Mouse (Mus musculus): ENCODE data around the gene Tle3.

The Tle3 gene

GRCm38 (mm10) chr9:61397130-61397529 is 25.0 kb downstream of the Tle3 start:
- no peak for DNase-seq

DNA sequence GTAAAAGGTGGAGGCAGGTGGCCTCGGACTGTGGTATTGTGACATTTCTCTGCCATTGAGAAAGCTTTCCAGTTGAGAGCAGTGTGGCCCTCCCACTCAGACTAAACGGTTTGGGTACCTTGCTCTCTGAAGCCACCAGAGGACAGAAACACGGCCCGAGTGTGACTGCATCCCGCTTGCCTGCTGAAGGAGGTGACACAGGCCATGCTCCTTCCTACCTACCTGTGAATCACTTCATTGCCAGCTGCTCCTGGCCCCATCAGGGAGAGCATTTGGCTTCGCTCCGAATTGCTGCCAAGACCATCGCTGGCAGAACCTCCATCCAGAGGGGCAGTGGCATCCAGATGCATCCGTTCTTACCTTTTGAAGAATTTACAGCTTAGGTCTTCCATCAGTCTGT is 26.0 kb downstream of the Tle3 start:
- DNase-seq = no peak

GRCm38 (mm10) chr9:61400132-61400531 is 28.0 kb downstream of the Tle3 start:
- DNase-seq = no peak

DNA sequence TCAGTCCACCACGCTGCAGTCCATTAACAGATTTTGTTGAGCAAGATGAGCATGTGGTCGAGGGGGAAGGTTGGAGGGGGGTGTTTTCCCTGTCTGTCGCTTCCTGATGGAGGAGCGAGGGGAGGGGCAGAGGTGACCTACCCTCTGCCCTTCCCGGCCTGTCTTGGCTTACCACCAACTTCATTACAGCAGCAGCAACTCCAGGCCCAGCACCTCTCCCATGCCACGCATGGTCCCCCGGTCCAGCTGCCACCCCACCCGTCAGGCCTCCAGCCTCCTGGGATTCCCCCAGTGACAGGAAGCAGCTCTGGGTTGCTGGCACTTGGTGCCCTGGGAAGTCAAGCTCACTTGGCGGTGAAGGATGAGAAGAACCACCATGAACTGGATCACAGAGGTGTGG is 29.5 kb downstream of the Tle3 start:
- DNase-seq = no peak

- no peak for DNase-seq
These were observed 30.1 kb downstream of the Tle3 start for GRCm38 (mm10) chr9:61402268-61402667.

DNA sequence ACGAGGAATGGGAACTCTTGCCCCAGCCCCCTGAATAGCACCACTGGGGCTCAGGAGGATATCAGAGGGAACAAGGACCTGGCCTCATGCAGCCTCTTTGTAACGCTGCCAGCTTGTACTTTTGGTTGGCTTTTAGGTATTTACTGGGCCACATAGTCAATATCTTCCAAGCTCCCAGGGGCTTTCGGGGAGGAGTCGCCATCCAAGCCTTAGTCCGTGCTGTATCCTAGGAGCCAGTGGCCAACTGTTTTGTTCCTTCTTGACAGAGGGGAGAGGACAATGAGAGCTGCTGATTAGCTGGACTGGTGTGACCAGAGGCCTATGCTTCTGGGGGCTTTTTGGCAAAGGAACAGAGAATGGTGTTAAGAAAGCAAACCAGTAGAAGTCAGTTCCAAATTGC is 30.6 kb downstream of the Tle3 start:
- DNase-seq = no peak

- no peak for DNase-seq
These were observed 31.9 kb downstream of the Tle3 start for GRCm38 (mm10) chr9:61403866-61404614.

DNA sequence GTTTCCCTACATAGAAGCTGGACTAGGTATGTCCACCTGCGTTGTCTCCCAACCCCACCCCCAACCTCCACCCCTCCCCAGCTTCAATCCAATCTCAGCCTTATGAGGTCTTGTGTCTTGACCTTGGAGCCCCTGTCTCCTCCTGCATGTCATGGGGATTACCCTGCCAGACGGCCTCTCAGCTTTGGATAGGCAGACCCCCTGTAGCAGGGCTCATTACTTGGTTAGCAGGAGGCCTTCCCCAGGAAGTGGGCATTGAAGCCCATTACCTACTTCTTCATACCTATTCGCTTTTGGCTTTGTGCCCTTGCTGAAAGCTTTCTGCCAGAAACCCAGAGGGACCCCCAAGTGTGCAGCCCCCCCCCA is 32.4 kb downstream of the Tle3 start:
- no peak for DNase-seq

GRCm38 (mm10) chr9:61404998-61405621 is 32.9 kb downstream of the Tle3 start:
- DNase-seq = no peak

DNA sequence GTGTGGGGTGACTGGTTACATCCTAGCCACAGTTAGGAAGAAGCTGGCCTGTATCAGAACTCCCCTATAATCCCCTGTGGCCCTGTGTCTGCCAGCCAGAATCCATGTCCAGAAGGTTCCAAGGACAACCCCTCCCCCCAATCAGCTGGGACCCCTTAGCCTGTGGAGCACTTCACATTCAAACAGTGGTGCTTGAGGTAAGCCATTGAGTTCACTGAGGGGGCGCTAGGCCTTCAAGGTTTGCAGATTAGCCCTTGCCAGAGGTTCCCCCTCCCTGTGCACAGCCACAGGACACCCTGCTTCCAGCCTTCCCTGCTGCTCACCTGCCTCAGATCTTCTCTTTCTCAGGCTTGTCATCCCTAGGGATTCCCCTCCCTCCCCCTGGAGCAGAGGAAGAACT is 34.2 kb downstream of the Tle3 start:
- no peak for DNase-seq

GRCm38 (mm10) chr9:61409046-61409445 is 36.9 kb downstream of the Tle3 start:
- DNase-seq = no peak

- DNase-seq = no peak
These were observed 41.7 kb downstream of the Tle3 start for GRCm38 (mm10) chr9:61413665-61414456.

DNA sequence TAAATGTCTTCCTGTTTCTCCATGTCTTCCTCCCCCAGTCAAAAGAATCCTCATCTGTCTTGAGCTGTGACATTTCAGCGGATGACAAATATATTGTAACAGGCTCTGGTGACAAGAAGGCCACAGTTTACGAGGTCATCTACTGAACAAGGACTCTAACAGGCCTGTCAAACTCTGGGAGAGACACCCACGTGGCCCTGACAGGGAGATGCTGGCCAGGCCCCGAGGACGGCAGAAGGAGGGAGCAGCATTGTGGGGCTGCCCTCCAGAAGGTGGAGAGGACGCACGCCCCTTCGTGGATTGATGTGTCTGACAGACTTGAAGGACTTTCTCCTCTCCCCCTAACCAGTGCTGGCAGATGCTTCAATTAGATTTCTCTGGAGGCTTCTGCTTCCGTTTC is 44.4 kb downstream of the Tle3 start:
- DNase-seq = no peak

DNA sequence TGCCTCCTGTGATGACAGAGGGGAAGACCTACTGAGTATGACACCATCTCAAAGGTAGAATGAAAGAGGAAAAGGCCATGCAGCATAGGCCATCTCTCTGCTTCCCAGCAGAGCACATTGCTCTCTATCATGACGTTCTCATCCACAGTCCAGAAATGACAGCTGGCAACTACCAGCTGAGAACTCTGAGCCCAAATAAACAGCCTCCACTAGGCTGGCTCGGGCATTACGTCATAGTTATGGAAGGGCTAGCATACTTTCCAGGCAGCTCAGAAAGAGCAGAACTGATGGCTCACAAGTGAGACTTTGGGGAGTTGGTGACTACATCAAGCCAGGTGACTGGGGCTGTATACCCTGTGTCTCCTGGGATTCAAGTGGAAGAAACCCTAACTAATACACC is 49.5 kb downstream of the Tle3 start:
- DNase-seq = no peak

DNA sequence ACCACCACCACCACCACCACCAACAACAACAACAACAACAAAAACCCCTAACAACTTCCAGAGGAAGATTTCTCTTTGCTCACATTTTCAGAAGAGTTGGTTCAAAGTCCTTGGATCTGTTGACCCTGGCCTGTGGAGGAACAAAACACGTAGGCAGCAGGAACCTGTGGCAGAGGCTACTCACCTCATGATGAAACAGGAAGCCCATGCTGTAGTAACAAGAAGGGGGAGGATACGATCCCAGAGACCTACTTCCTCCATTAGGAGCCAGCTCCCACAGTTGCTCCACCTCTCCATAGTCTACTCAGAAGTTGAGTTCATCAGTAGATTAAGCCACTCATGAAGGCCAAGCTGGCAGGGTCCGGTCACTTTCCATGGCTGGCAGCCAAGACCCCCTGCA is 52.1 kb downstream of the Tle3 start:
- no peak for DNase-seq

DNA sequence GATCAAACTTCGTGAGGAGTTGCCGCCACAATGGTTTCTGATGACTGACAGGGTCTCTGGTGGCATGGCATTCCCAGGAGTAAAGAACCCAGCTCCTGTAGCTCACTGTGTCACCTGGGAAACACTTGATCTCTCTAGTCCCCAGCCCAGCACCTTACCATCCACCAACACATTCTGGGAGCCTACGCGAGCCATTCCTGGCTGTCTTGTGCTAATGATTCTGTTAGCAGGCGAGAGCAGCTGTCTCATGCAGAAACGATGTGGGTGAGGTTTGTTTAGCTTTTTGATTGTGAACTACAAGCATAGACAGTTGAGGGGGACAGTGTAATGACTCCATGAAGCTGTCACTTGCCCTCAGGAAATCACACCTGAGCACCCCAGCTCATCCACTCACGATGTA is 54.3 kb downstream of the Tle3 start:
- DNase-seq = no peak

GRCm38 (mm10) chr9:61427051-61427450 is 54.9 kb downstream of the Tle3 start:
- peak; percentile 76 to 81 for DNase-seq

- DNase-seq = no peak
These were observed 55.7 kb downstream of the Tle3 start for GRCm38 (mm10) chr9:61427901-61428300.

DNA sequence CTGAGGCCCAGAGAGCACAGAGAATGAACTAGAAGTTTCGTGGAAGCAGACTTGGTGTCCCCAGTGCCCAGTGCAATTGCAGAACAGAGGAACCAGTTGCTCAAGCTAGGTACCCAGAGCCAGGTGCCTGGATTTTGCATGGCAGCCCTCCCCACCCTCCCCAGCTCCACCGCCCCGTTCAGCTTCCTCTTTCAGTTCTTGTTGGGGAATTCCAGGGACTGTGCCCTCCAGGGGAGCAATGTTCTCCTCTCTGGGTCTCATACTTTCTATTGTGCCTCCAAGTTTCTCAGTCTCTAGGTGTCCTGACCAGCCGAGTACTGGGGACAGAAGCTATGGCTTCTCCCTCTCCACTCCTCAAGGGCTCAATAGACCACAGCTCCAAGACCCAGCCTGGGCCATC is 59.7 kb downstream of the Tle3 start:
- no peak for DNase-seq

- no peak for DNase-seq
These were observed 61.0 kb downstream of the Tle3 start for GRCm38 (mm10) chr9:61433206-61433605.

DNA sequence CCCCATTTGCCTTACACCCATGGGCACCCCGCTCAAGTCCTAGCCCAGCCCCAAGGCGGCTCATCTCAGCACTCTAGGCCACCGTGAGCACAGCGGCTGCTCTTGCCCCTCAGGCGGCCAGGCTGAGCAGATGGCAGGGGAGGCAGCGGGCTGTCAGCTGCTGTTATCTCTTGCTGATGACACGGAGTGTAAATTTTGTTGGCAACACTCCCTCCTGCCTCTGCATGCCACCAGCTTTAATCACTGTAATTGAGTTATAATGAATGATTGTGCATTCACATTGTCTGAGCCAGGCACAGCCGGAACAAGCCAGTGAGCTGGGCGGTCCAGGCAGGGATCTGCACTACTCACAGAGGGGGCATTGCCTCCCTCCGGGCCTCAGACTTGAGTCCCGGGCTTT is 61.9 kb downstream of the Tle3 start:
- no peak for DNase-seq

GRCm38 (mm10) chr9:61435191-61435989 is 63.2 kb downstream of the Tle3 start:
- peak; percentile 37 to 61 for DNase-seq

DNA sequence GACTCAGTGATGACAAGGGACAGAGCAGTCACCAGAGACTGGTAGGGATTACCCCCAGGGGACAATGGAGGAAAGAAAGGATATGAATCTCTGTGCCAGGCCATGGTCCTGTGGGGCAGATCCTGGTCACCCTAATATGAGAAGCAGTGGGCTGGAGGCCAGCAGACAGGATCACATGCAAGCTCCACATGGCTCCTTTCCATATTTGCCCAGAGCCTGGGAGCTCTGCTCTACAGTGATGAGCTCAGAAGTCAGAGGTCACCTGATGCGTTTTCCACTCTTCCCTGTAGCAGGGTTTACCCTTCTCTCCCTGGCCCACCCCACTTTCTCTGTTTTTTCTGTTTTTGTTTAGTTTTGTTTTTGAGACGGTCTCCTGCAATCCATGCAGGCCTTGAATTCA is 63.9 kb downstream of the Tle3 start:
- no peak for DNase-seq
